Mouse (Mus musculus) neural tube, embryonic 13.5 days (tissue): ENCODE data around the gene Ifit1bl2. TPM values are rescaled to one million over a fixed set of nuclear protein-coding genes. Genes with fewer than 3 reads are reported as not detected.

ENCODE experiments used
- ATAC-seq: fragments of 200-750 bp; cut with Nextera tagmentation; 2 replicates; pipeline ENCODE4 v1.8.0; 2017; ENCODE audit warnings: low read depth, mild to moderate bottlenecking, moderate TSS enrichment, moderate library complexity
- H3K27ac ChIP-seq: fragments of 300-500 bp; sonication (generic); replicated peaks from 2 replicates; pipeline ENCODE4 v1.5.1; 2015; ENCODE audit warnings: moderate library complexity, mild to moderate bottlenecking, inconsistent platforms
- H3K27me3 ChIP-seq: fragments of 300-500 bp; sonication (generic); 2 replicates; pipeline ENCODE4 v1.6.1; 2015; ENCODE audit warnings: mild to moderate bottlenecking, inconsistent platforms
- H3K36me3 ChIP-seq: fragments of 300-500 bp; sonication (generic); 2 replicates; pipeline ENCODE4 v1.6.1; 2015; ENCODE audit warnings: mild to moderate bottlenecking, inconsistent platforms
- H3K4me1 ChIP-seq: fragments of 300-500 bp; sonication (generic); replicated peaks from 2 replicates; pipeline ENCODE4 v1.6.1; 2015; ENCODE audit warnings: inconsistent platforms
- H3K4me2 ChIP-seq: fragments of 300-500 bp; sonication (generic); 2 replicates; pipeline ENCODE4 v1.6.1; 2015; ENCODE audit warnings: inconsistent platforms, mild to moderate bottlenecking, moderate library complexity
- H3K4me3 ChIP-seq: fragments of 300-500 bp; sonication (generic); 2 replicates; pipeline ENCODE4 v1.5.1; 2015; ENCODE audit warnings: mild to moderate bottlenecking, inconsistent platforms
- H3K9ac ChIP-seq: fragments of 300-500 bp; sonication (generic); 2 replicates; pipeline ENCODE4 v1.6.1; 2015; ENCODE audit warnings: moderate library complexity, mild to moderate bottlenecking, inconsistent platforms
- H3K9me3 ChIP-seq: fragments of 300-500 bp; sonication (generic); 2 replicates; pipeline ENCODE4 v1.6.1; 2016; ENCODE audit warnings: inconsistent platforms
- WGBS: fragments of 180-500 bp; shearing (Covaris S2); methylation state at CpG from one replicate; pipeline ENCODE4 v1.1.7; 2015; 5-methylcytosine and 5-hydroxymethylcytosine counted together
- polyA plus RNA-seq: library from polyadenylated mRNA; unstranded; fragments of >200 nt; fragmentation: Nextera tagmentation; extraction: Ambion mirVana; gene quantifications from 2 replicates; pipeline ENCODE4 v1.2.1, GENCODE M21; 2015

Ifit1bl2 gene
- polyA plus RNA-seq, result 0.18 TPM in 1 of 2 replicates, not detected in the other

- Histone ChIP-seq H3K9ac (no peak within 1 kb of the TSS), H3K27ac (no peak within 1 kb of the TSS), H3K4me1 (no peaks in the 10 kb centered on the region), H3K4me2 (no peak within 1 kb of the TSS), H3K36me3 (no peaks in the 10 kb centered on the region), H3K4me3 (no peak within 1 kb of the TSS), H3K9me3 (no peaks in the 10 kb centered on the region), H3K27me3 (no peaks in the 10 kb centered on the region)
- 68% methylated on average over 4 of the region's 4 CpGs for WGBS
- ATAC-seq, result no peak
Observed at GRCm38 (mm10) chr19:34640623-34641022, at the start of gene Ifit1bl2, which contains the start of gene Ifit1. Ifit1bl2 (minus strand) TSS chr19:34640743. Ifit1 (plus strand) TSS chr19:34640871.

- H3K9ac ChIP-seq, result no peak overlapping the region
- ATAC-seq, result no peak
- H3K27ac ChIP-seq, result no peak overlapping the region
- no peaks in the 10 kb centered on the region for H3K4me1 ChIP-seq
- H3K4me2 ChIP-seq, result no peak overlapping the region
- no peaks in the 10 kb centered on the region for H3K27me3 ChIP-seq
- 98% methylated on average over 1 of the region's 1 CpGs for WGBS
- no peaks in the 10 kb centered on the region for H3K9me3 ChIP-seq
- no peak overlapping the region for H3K4me3 ChIP-seq
- H3K36me3 ChIP-seq, result no peaks in the 10 kb centered on the region
Observed at GRCm38 (mm10) chr19:34685530-34685929, 45.0 kb upstream of the Ifit1bl2 start.

- no peaks in the 10 kb centered on the region for H3K9me3 ChIP-seq
- H3K36me3 ChIP-seq, result no peaks in the 10 kb centered on the region
- no peaks in the 10 kb centered on the region for H3K27me3 ChIP-seq
- WGBS, result 71% methylated on average over 1 of the region's 1 CpGs
- H3K4me1 ChIP-seq, result no peaks in the 10 kb centered on the region
- ATAC-seq, result no peak
- no peak overlapping the region for H3K4me3 ChIP-seq
- no peak overlapping the region for H3K27ac ChIP-seq
- H3K9ac ChIP-seq, result no peak overlapping the region
- no peak overlapping the region for H3K4me2 ChIP-seq
Observed at GRCm38 (mm10) chr19:34684857-34685256, 44.3 kb upstream of the Ifit1bl2 start.

- Histone ChIP-seq H3K4me3 (no peak overlapping the region), H3K9me3 (no peaks in the 10 kb centered on the region), H3K27ac (no peak overlapping the region), H3K27me3 (no peaks in the 10 kb centered on the region), H3K36me3 (no peaks in the 10 kb centered on the region), H3K4me2 (no peak overlapping the region), H3K9ac (no peak overlapping the region), H3K4me1 (no peaks in the 10 kb centered on the region)
- ATAC-seq, result no peak
- 94% methylated on average over 4 of the region's 4 CpGs for WGBS
Observed at GRCm38 (mm10) chr19:34678428-34678827, 37.9 kb upstream of the Ifit1bl2 start.

GRCm38 (mm10) chr19:34673476-34673875, 32.9 kb upstream of the Ifit1bl2 start:
- Histone ChIP-seq H3K36me3 (no peaks in the 10 kb centered on the region), H3K9me3 (no peaks in the 10 kb centered on the region), H3K4me2 (no peak overlapping the region), H3K9ac (no peak overlapping the region), H3K4me1 (no peaks in the 10 kb centered on the region), H3K27me3 (no peaks in the 10 kb centered on the region), H3K4me3 (no peak overlapping the region), H3K27ac (no peak overlapping the region)
- no peak for ATAC-seq
- 68% methylated on average over 7 of the region's 7 CpGs for WGBS

- no peak for ATAC-seq
- no peak overlapping the region for H3K27ac ChIP-seq
- H3K4me3 ChIP-seq, result no peak overlapping the region
- no peak overlapping the region for H3K4me2 ChIP-seq
- WGBS, result under 1% methylated on average over 5 of the region's 5 CpGs
- H3K9me3 ChIP-seq, result no peaks in the 10 kb centered on the region
- 0 out of 2 replicates have a peak, but pooled peaks cover 5% of the 10 kb centered on the region for H3K4me1 ChIP-seq
- H3K9ac ChIP-seq, result no peak overlapping the region
- no peaks in the 10 kb centered on the region for H3K27me3 ChIP-seq
- H3K36me3 ChIP-seq, result no peaks in the 10 kb centered on the region
Observed at GRCm38 (mm10) chr19:34666127-34666526, 25.6 kb upstream of the Ifit1bl2 start.

GRCm38 (mm10) chr19:34662740-34663139, 22.2 kb upstream of the Ifit1bl2 start:
- Histone ChIP-seq H3K27me3 (no peaks in the 10 kb centered on the region), H3K4me1 (0 out of 2 replicates have a peak, but pooled peaks cover 5% of the 10 kb centered on the region), H3K9ac (no peak overlapping the region), H3K4me3 (no peak overlapping the region), H3K4me2 (peak overlapping the region; percentile 54; the same call in 1 of the 2 replicates), H3K9me3 (no peaks in the 10 kb centered on the region), H3K27ac (no peak overlapping the region), H3K36me3 (no peaks in the 10 kb centered on the region)
- 60% methylated on average over 5 of the region's 5 CpGs for WGBS
- ATAC-seq, result no peak

GRCm38 (mm10) chr19:34662067-34662507, 21.5 kb upstream of the Ifit1bl2 start:
- no peak overlapping the region for H3K27ac ChIP-seq

GRCm38 (mm10) chr19:34656511-34657298, 16.2 kb upstream of the Ifit1bl2 start:
- H3K36me3 ChIP-seq, result no peaks in the 10 kb centered on the region
- WGBS, result 47% methylated on average over 2 of the region's 2 CpGs
- ATAC-seq, result no peak
- no peak overlapping the region for H3K9ac ChIP-seq
- H3K27me3 ChIP-seq, result no peaks in the 10 kb centered on the region
- no peak overlapping the region for H3K4me3 ChIP-seq
- no peaks in the 10 kb centered on the region for H3K9me3 ChIP-seq
- H3K4me2 ChIP-seq, result no peak overlapping the region
- H3K4me1 ChIP-seq, result no peaks in the 10 kb centered on the region
- no peak overlapping the region for H3K27ac ChIP-seq

More at GRCm38 (mm10) chr19:34662067-34662507, 21.5 kb upstream of the Ifit1bl2 start:
- peak; percentile 97 for ATAC-seq
- H3K27me3 ChIP-seq, result no peaks in the 10 kb centered on the region
- no peaks in the 10 kb centered on the region for H3K36me3 ChIP-seq
- 0 out of 2 replicates have a peak overlapping the region, but pooled peaks have one; percentile 38 for H3K9ac ChIP-seq
- 0 out of 2 replicates have a peak, but pooled peaks cover 5% of the 10 kb centered on the region for H3K4me1 ChIP-seq
- H3K4me3 ChIP-seq, result peak overlapping the region; percentile 38
- H3K4me2 ChIP-seq, result peak overlapping the region; percentile 54
- H3K9me3 ChIP-seq, result no peaks in the 10 kb centered on the region
- WGBS, result 20% methylated on average over 13 of the region's 13 CpGs

- no peak overlapping the region for H3K27ac ChIP-seq
- no peak overlapping the region for H3K4me3 ChIP-seq
- no peak overlapping the region for H3K4me2 ChIP-seq
- no peaks in the 10 kb centered on the region for H3K4me1 ChIP-seq
- 88% methylated on average over 10 of the region's 10 CpGs for WGBS
- no peak for ATAC-seq
- H3K9ac ChIP-seq, result no peak overlapping the region
- H3K27me3 ChIP-seq, result no peaks in the 10 kb centered on the region
- H3K36me3 ChIP-seq, result no peaks in the 10 kb centered on the region
- no peaks in the 10 kb centered on the region for H3K9me3 ChIP-seq
Observed at GRCm38 (mm10) chr19:34655227-34655805, 14.8 kb upstream of the Ifit1bl2 start.

- no peak for ATAC-seq
- 92% methylated on average over 6 of the region's 6 CpGs for WGBS
Observed at GRCm38 (mm10) chr19:34650997-34651396, 10.5 kb upstream of the Ifit1bl2 start.

GRCm38 (mm10) chr19:34650276-34650675, 9.7 kb upstream of the Ifit1bl2 start:
- Histone ChIP-seq H3K27me3 (no peaks in the 10 kb centered on the region), H3K4me2 (no peak overlapping the region), H3K9me3 (no peaks in the 10 kb centered on the region), H3K27ac (no peak overlapping the region), H3K4me1 (no peaks in the 10 kb centered on the region), H3K9ac (no peak overlapping the region), H3K36me3 (no peaks in the 10 kb centered on the region), H3K4me3 (no peak overlapping the region)
- ATAC-seq, result no peak
- 92% methylated on average over 3 of the region's 3 CpGs for WGBS

More at GRCm38 (mm10) chr19:34650997-34651396, 10.5 kb upstream of the Ifit1bl2 start:
- no peak overlapping the region for H3K27ac ChIP-seq
- no peak overlapping the region for H3K4me3 ChIP-seq
- H3K36me3 ChIP-seq, result no peaks in the 10 kb centered on the region
- H3K4me1 ChIP-seq, result no peaks in the 10 kb centered on the region
- no peaks in the 10 kb centered on the region for H3K27me3 ChIP-seq
- H3K9ac ChIP-seq, result no peak overlapping the region
- H3K4me2 ChIP-seq, result no peak overlapping the region
- H3K9me3 ChIP-seq, result no peaks in the 10 kb centered on the region
